Mouse (Mus musculus) heart, adult 8-10 months (tissue): ENCODE measurements around the gene Clta. TPM values are rescaled to one million over a fixed set of nuclear protein-coding genes. Genes with fewer than 3 reads are reported as not detected.

ENCODE experiments used
- DNase-seq: peaks from one replicate; pipeline ENCODE4 v3.0.0; 2022; ENCODE audit warnings: low spot score
- total RNA-seq, 4 experiments: library from RNA; stranded (reverse); gene quantifications; 2 replicates each; pipeline ENCODE4 v1.2.4; 2022

The Clta gene
- total RNA-seq, 4 experiments from 2014 or later, result 67.0 to 78.6 (median 70.5) TPM

GRCm38 (mm10) chr4:43980236-43980635 lies 24.0 kb upstream of the Clta start:
- no peak for DNase-seq

GRCm38 (mm10) chr4:43980846-43981245 lies 23.4 kb upstream of the Clta start:
- DNase-seq, result no peak

GRCm38 (mm10) chr4:43981251-43981650 lies 23.0 kb upstream of the Clta start:
- no peak for DNase-seq

- DNase-seq, result peak; percentile 92
These were observed 22.1 kb upstream of the Clta start for GRCm38 (mm10) chr4:43982053-43982732.

GRCm38 (mm10) chr4:43983181-43983580 lies 21.1 kb upstream of the Clta start, which contains the start of gene Ccin:
Gene Ccin, plus strand, starts transcription at chr4:43983483.
- no peak for DNase-seq

- DNase-seq, result no peak
These were observed 20.5 kb upstream of the Clta start for GRCm38 (mm10) chr4:43983756-43984155.

- DNase-seq, result no peak
These were observed 19.9 kb upstream of the Clta start for GRCm38 (mm10) chr4:43984326-43984725.

GRCm38 (mm10) chr4:43988976-43989375 lies 15.3 kb upstream of the Clta start:
- no peak for DNase-seq

GRCm38 (mm10) chr4:43993072-43993471 lies 11.2 kb upstream of the Clta start:
- no peak for DNase-seq

- DNase-seq, result no peak
These were observed 9.9 kb upstream of the Clta start for GRCm38 (mm10) chr4:43994342-43994741.

- DNase-seq, result no peak
These were observed 630 bp upstream of the Clta start for GRCm38 (mm10) chr4:44003622-44004021.

- no peak for DNase-seq
These were observed 564 bp downstream of the Clta start for GRCm38 (mm10) chr4:44004623-44005409.

- no peak for DNase-seq
These were observed 5.9 kb downstream of the Clta start for GRCm38 (mm10) chr4:44010176-44010575.

GRCm38 (mm10) chr4:44010893-44011292 lies 6.6 kb downstream of the Clta start:
- no peak for DNase-seq

GRCm38 (mm10) chr4:44011799-44012198 lies 7.5 kb downstream of the Clta start:
- DNase-seq, result no peak

- DNase-seq, result peak; percentile 97
These were observed 8.4 kb downstream of the Clta start for GRCm38 (mm10) chr4:44012376-44013367.

GRCm38 (mm10) chr4:44013391-44014070 lies 9.3 kb downstream of the Clta start:
- no peak for DNase-seq

GRCm38 (mm10) chr4:44016071-44016470 lies 11.8 kb downstream of the Clta start:
- no peak for DNase-seq

- no peak for DNase-seq
These were observed 12.5 kb downstream of the Clta start for GRCm38 (mm10) chr4:44016791-44017190.

- DNase-seq, result no peak
These were observed 18.1 kb downstream of the Clta start for GRCm38 (mm10) chr4:44022323-44022722.

- no peak for DNase-seq
These were observed 18.5 kb downstream of the Clta start for GRCm38 (mm10) chr4:44022766-44023165.
